Mouse (Mus musculus) c-Kit-positive CD71-positive TER-119-negative erythroid progenitor cells, embryonic 14.5 days (primary cell): ENCODE data around the gene Asb1.

ENCODE experiments used
- DNase-seq: peaks from one replicate; pipeline ENCODE4 v3.0.0-alpha.2; 2013; ENCODE audit warnings: low read depth

Asb1 gene

DNA sequence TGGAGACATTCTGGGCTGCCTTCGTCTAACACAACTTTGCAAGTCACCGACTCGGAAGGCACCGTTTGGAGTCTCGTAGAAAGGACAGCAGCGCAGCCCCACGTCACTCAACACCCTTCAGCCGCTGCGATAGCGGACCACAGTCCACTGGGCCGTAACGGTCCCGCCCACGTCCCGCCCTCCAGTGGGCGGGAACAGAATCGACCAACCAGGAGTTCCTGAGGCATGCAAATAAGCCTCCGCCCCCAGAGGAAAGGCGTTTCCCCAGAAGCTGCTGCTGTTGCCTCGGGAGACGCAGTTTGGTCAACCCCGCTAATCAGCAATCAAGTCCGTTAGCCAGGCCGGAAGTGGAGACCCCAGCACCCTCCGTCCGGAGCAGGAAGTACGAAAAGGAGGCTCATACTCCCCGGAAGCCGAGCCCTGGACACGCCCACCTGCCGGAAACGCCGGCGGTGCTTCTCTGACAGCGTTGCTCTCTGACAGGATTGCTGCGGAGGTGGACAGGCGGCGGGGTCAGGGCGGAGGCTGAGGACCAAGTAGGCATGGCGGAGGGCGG, at the start of gene Asb1:
Gene Asb1 (plus strand): TSS at position 274 of the 556 bp plus-strand sequence.
- peak; percentile 98 for DNase-seq

GRCm38 (mm10) chr1:91492740-91493139, 47.6 kb upstream of the Asb1 start:
- no peak for DNase-seq

DNA sequence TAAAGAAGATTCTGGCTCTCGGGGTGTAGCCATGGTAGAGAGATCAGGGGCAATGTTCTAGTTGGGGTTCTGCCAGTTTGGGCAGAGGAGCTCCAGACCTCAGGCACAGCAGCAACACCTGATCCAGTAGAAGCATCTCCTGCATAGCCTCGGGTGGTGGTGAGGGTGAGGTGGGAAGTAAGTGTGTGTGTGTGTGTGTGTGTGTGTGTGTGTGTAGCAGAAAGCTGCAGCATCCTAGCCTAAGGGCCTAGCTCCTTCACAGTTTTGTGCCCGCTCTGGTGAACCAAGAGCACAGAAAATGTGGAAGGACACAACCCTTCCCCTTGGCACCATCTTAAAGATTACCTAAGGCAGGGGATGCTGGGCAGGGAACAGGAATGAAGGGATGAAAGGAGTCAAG, 46.4 kb upstream of the Asb1 start:
- no peak for DNase-seq

DNA sequence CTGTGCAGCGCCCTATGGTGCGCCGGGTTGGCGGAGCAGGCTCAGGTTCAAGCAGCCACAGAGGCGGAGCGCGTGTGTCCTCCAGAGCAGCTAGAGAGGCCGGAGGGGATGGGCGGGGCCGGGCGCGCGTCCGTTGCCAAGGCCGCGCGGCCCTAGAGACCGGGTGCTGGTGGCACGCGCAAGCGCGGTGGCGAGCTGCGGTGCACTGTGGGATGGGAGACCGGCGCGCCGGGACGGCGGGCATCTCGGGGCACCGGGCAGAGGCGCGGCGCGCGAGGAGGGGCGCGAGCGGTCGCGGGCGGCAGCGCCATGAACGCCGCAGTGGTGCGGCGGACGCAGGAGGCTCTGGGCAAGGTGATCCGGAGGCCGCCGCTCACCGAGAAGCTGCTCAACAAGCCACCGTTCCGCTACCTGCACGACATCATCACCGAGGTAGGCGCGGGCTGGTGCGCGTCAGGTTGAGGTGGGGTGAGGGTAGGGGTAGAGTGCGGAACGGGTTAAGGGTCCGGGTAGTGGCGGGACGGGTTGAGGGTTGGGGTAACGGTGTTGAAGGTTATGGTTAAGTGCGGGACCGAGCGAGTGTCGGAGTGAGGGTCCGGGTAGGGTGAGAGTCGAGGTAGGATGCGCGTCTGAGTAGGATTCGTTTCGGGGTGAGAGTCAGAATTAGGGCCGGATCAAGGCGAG, 45.7 kb upstream of the Asb1 start, which contains the start of gene Traf3ip1:
Gene Traf3ip1 (plus strand): TSS at position 191 of the 684 bp plus-strand sequence.
- DNase-seq: peak; percentile 80

DNA sequence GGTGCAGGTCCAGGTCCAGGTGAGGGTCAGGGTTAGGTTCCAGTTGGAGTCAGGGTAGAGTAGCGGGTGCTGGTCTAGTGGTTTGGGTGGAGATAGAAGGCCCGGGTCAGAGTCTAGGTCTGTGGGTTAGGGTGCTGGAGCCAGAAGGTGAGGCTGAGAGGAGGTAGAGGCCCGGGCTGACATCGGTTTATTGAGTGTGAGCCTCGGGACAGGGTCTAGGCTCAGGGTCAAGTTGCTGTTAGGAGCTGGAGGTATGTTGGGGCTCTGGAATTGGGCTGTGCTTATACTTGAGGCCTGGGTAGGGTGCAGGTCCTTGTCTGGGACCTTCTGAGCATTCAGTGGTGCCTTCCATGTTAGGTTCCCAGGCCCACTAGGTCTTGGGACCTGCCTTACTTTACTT, 45.0 kb upstream of the Asb1 start:
- no peak for DNase-seq

GRCm38 (mm10) chr1:91498579-91498978, 41.8 kb upstream of the Asb1 start:
- DNase-seq: no peak

DNA sequence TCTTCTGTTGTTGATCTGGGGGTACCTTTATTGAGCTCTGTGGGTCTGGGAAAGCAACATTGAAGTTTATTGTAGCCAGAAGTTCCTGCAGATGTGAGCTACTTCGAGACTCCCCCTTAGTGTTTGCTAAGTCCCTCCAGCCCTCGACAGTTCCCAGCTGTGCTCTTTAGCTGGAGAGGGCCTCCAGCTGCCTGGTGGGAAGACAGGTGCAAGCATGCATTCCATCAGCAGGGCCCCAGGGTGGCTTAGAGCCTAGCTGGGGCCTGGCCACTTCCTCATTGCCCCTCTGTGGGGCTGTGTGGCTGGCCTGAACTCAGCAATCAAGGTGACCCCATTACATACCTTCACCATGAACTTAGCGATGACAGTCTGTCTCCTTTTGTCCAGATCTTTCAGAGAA, 35.7 kb upstream of the Asb1 start:
- DNase-seq: no peak

- no peak for DNase-seq
Observed at GRCm38 (mm10) chr1:91514916-91515315, 25.4 kb upstream of the Asb1 start.

DNA sequence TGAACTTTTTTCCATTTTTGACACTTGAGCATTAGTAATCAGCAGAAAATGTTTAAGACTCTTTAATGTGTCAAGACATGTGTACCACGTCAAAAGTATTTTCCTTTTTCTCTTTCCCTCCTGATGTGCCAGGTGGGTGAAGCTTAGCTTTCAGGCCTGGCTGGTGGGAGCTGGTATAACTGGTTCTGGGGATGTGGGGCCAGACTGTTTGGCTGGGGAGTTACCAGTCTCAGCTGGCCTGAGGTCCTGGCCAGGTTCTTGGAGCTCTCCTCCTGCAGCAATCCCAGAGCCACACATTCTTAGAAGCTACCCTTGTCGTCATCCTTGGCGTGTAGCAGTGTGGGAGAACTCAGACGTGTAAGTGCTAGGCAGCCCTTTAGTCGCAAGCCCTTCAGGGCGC, 24.7 kb upstream of the Asb1 start:
- no peak for DNase-seq

DNA sequence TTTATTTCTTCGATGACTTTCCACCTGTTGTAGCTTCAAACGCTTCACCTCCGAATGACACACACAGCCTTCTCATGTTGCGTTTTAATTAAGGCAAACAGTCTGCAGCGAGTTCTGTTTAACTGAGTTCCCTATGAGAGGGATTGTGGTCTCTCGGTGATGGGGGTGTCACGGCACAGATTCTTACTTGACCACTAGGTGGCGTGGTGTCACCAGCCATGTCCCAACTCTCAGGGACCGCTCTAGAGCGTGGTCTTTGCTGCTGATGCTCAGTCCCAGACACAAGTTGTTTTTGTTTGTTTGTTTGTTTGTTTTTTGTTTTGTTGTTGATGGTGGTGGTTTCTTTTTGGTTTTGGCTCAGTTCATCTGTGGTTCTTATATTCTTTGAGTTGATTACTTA, 16.6 kb upstream of the Asb1 start:
- no peak for DNase-seq

DNA sequence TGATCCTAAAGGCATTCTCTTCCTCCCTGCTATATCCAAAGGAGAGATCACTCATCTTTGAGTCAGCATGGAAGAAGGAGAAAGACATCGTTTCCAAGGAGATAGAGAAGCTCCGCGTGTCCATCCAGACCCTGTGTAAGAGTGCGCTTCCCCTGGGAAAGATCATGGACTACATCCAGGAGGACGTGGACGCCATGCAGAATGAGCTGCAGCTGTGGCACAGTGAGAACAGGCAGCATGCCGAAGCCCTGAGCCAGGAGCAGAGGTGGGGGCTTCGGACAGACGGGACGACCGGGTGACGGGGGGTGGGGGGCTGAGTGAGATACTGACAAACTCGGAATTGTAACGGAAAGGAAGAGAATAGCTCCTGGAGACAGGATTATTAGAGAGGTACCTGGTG, 14.5 kb upstream of the Asb1 start:
- DNase-seq: no peak

- DNase-seq: no peak
Observed at GRCm38 (mm10) chr1:91530166-91530565, 10.2 kb upstream of the Asb1 start.

DNA sequence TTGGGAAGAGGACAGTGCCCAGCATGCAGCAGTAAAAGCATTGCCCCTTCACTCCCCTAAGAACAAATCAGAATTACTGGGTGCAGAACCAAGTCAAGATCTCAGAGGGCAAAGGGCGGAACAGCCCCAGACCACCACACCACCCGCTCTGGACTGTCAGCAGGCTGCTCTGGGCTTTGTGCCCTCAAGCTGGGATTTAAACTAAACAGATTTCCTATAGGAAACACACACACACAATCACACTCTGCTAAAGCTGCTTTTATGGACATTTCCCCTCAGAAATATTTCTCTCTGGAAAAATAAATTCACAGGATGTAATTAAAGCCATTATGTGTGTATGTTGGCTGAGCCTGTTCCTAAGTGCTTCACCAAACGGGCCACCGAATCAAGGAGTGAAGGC, 8.1 kb upstream of the Asb1 start:
- DNase-seq: no peak

- no peak for DNase-seq
Observed at GRCm38 (mm10) chr1:91532892-91533291, 7.5 kb upstream of the Asb1 start.

DNA sequence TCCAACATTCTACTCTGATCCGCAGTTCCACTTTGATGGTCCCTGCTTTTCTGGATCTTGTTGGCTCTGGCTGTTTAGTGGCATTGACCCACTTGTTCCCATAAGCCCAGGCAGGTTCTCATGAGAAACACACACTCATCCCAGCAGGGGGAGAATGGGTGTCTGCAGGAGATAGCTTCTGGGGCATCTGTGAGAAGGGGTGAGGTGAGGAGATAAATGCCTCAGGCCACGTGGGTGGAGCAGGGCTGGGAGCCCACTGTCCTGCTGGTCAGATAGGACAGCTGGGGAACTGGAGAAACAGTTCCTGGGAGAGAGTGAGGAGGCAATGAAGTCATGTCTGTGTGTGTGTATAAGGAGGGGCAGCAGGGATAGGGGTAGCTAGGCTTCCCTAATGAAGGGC, 6.9 kb upstream of the Asb1 start:
- peak; percentile 73 for DNase-seq

DNA sequence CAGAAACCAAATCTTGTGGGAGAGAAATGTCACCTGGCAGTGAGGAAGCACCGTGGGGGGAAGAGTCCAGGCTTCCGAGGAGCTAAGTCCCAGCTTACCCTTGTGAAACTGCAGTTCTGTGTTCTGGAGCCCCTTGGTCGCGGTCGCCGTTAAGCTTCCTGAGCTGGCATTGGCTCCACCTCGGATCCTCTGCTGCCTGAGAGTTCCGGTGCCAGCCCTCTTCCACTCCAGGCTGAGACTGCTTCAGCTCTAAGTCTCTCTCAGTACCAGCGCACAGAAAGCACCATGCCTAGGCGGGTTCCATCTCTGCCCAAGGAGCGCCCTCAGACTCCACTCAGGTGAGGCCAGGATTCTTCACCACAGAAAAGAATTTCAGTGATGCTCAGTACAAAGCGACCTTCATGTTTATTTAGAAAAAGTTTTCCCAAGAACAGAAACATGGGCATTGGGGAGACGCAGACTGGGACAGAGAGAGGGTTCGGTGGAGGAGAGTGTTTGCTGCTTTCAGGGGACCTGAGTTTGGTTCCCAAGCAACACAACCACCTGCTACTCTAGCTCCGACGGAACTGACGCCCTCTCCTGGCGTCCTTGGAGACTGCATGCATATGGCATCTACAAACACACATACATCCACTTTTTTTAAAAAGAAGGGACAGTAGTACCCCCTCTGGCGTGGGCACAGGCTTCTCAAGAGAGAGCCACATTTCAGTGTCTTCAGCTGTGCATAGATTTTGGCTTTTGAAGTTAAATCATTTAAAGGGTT, 6.2 kb upstream of the Asb1 start:
- DNase-seq: no peak

DNA sequence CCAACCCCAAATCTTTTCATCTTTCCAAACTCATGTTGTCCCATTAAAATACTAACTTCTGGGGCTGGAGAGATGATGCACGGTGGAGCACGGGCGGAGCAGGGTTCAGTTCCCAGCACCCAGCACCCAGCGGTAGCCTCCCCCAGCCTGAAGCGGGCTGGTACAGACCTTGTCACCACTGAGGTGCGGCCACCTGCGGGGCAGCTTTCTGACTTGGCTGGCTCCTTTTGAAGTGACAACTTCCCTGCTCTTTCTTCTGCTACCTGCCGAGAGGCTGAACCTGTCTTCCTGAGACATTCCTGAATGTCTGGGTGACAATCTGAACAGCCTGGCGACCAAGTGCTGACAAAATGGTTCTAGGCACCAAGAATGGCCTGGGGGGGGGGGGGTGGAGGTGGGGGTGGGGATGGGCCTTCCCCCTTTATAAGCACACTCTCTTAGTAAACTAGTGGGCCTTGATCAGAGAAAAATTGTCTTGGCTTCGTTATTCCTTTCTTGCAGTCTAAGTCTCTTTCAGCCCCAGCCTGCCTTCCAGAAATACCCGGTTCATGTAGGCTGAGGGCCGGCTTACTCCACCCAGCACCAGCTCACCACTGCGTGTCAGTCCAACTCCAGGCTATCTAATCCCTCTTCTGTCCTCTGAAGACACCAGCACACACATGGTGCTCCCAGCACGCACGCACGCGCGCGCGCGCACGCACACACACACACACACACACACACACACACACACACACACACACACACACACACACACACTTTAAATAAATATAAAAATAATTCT, 2.4 kb upstream of the Asb1 start:
- DNase-seq: no peak

DNA sequence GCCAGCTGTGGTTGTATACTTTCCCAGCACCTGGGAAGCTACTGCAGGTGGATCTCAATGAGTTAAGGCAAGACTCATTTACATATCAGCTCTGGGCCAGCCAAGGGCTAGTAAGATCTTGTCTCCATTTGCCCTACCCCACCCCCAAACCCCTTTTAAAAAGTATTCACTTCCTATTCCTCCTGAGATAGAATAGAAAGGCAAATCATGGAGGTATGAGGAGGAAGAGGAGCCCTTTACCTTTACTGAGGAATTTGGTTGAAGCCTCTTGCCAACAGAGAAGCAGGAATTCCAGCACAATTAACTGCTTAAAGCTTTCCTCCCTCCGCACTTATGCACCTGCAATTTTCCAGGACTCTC, 1.8 kb upstream of the Asb1 start:
- no peak for DNase-seq

GRCm38 (mm10) chr1:91539246-91539645, 1.1 kb upstream of the Asb1 start:
- DNase-seq: no peak

- peak; percentile 61 for DNase-seq
Observed at GRCm38 (mm10) chr1:91539704-91540270, 557 bp upstream of the Asb1 start.

DNA sequence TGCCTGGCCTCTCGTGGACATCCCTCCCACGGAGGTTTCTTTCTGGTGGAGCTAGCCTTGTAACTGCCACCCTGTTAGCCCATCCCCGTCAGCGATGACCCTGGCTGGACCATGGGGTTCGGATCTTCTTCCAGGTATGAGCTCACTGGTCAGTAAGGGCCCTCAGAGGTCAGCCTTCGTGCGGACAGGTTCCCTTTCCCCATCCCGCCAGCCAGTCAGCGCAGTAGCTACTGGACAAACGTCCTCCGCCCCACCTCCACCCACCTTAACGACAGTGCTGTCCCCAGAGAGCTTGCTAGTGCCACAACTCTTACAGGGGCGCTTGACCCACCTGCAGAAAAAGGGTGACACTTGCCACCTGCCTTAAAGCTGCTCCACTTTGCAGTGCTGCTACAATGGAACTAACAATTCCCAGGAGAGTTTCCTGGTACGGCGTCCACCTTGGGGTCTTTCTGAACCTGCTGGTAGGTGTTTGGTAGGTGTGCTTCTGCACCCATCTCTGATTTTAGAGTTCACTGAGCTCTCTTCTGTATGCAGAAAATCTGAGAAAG, 773 bp downstream of the Asb1 start:
- DNase-seq: no peak

- no peak for DNase-seq
Observed at GRCm38 (mm10) chr1:91543974-91544373, 3.6 kb downstream of the Asb1 start.
